Mouse (Mus musculus): Measurements from ENCODE around the gene Gramd4. TPM values are rescaled to one million over a fixed set of nuclear protein-coding genes. Genes with fewer than 3 reads are reported as not detected.

Gene Gramd4
- polyA plus RNA-seq, 1 experiment from 2014 or later: 29.1 TPM

DNA sequence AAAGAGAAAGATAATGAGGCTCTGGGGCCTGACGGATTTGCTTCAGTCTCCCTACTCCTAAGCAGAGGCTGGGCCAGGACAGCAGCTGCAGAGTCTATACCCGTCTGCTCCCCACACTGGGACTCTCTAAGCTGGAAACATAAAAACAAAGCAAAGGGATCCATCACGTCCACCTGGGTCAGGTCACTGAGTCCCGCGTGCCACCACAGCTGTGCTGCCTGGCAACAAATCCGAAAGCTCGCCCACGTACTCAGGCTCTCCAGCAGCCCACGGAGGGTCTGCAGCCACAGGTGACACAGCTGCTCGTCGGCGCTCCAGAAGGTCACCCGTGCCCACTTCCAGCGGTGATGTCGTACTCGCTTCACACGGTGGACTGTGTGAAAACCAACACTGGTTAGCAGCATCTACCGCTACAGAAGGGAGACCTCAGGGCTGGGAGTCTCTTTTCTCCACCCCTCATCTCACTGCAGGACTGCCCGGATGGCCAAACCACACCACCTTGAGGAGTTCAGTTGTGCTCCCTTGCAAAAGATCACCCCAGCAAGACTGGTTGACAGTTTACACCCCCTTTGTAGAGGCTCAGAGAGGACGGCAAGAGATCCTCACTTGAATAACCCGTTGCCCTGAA, 107.3 kb downstream of the Gramd4 start:
- Histone ChIP-seq H3K27ac (replicated peaks) (no peak overlapping the region), H3K9ac (replicated peaks) (no peak overlapping the region), H3K36me3 (peaks cover 14% of the 10 kb centered on the region), H3K9me3 (no peaks in the 10 kb centered on the region), H3K4me3 (no peak overlapping the region), H3K4me2 (replicated peaks) (no peak overlapping the region), H3K4me1 (peaks cover 16% of the 10 kb centered on the region), H3K27me3 (no peaks in the 10 kb centered on the region)
- no peak for ATAC-seq (ENCODE audit: low FRiP score, low read depth)
- WGBS: 84% methylated on average over 21 of the region's 21 CpGs

DNA sequence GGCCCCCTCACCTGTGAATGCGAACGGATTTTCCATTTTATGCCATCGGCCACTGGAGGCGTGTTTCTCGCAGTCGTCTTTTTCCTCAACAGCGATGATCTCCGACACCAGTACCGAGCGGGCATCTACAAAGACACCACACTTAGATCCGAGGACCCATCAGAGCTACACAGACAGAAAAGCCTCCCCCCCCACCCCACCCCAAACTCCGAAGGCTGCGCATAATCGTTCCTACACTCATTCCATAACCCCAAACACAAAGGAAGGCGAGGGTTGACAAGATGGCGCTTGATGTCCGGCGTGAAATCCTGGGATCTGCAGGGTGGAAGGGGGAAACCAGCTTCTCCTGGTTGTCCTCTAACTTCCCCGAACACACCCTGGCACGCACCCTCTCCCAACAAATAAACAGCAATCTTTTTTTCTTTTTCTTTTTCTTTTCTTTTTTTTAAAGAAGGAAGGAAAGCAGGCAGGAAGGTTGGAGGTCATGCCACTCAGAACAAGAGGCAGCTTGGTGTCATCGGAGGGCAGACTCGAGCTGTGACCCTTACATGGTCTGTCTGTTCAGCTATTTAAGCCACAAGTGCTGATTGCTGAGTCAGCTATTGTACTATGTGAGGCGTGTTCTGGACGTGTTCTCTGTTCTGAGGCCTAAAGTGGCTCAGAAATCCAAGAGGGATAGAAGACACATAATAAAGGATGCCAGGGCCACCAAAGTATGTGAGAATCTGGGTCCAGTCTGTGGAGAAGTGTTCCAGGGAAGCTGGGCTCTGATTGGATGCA, 108.5 kb downstream of the Gramd4 start:
- Histone ChIP-seq H3K27me3 (no peaks in the 10 kb centered on the region), H3K9me3 (no peaks in the 10 kb centered on the region), H3K4me1 (peaks cover 16% of the 10 kb centered on the region), H3K9ac (replicated peaks) (no peak overlapping the region), H3K36me3 (peaks cover 14% of the 10 kb centered on the region), H3K4me3 (no peak overlapping the region), H3K4me2 (replicated peaks) (no peak overlapping the region), H3K27ac (replicated peaks) (no peak overlapping the region)
- WGBS: 90% methylated on average over 24 of the region's 24 CpGs
- no peak for ATAC-seq (ENCODE audit: low FRiP score, low read depth)

DNA sequence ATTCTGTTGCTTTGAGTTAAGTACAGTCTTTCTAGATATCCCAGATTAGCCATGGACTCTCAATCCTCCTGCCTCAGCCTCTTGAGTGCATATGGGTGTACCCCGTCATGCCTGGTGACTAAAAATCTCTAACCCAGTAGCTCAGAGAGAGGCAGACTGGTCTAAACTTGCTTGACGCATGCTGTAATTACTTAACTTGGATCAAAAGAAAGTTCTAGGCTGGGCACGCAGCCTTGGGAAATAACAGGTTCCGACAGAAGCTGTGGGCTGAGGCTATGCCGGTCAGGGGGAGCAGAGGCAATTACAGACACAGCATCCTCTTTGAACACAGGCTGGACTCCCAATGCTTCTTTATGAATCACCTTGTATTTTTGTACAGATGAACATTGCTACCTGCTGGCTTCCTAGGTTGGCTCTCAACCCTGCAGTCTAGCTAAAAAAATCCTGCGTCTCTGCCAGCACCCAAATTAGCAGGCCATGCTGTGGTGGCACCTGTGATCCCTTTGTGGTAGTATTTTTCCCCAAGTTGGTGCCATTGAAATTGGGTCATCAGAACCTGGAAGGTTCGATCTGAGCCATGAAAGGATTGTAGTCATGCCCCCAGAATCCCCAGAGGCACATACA, 109.6 kb downstream of the Gramd4 start:
- Histone ChIP-seq H3K4me3 (no peak overlapping the region), H3K4me2 (replicated peaks) (no peak overlapping the region), H3K36me3 (peaks cover 4% of the 10 kb centered on the region), H3K27ac (replicated peaks) (no peak overlapping the region), H3K27me3 (no peaks in the 10 kb centered on the region), H3K4me1 (peaks cover 21% of the 10 kb centered on the region), H3K9ac (replicated peaks) (no peak overlapping the region), H3K9me3 (no peaks in the 10 kb centered on the region)
- WGBS: 94% methylated on average over 7 of the region's 7 CpGs
- ATAC-seq (ENCODE audit: low FRiP score, low read depth): no peak

DNA sequence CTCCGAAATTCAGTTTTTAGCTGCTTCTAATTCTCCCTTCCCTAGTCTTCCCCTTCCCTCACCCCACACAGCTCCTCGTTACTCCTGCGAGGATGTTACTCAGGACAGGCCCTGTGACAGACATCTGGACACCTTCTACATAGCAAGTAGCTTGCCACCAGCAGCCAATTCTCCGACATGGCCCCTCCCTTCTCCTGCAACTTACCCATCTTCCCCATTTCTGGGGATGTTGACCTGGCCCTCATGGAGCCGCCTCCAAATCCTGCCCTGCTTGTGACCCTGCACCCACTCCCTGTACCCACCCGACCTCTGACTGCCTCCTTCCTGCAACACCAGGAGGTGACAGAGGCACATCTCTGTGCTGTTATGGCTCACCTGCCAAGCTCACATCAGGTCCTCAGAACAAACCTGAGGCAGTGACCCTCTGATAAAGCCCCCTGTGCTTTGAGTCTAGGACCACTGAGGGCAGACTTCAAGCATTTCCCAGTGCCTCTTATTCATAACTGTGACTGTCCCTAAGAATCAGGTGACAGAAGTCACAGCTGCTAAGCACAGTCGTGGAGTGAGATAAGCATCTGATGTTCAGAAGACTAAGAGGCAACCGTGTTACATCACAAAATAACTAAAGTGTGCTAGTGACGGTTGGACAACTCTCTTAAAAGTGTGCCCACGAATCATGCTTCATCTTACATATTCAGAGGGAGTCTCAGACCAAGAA, 110.5 kb downstream of the Gramd4 start:
- Histone ChIP-seq H3K4me3 (no peak overlapping the region), H3K4me2 (replicated peaks) (no peak overlapping the region), H3K4me1 (peaks cover 23% of the 10 kb centered on the region), H3K27ac (replicated peaks) (no peak overlapping the region), H3K27me3 (no peaks in the 10 kb centered on the region), H3K9ac (replicated peaks) (no peak overlapping the region), H3K9me3 (no peaks in the 10 kb centered on the region), H3K36me3 (0 out of 2 replicates have a peak, but pooled peaks cover 3% of the 10 kb centered on the region)
- WGBS: 83% methylated on average over 10 of the region's 10 CpGs
- no peak for ATAC-seq (ENCODE audit: low FRiP score, low read depth)

DNA sequence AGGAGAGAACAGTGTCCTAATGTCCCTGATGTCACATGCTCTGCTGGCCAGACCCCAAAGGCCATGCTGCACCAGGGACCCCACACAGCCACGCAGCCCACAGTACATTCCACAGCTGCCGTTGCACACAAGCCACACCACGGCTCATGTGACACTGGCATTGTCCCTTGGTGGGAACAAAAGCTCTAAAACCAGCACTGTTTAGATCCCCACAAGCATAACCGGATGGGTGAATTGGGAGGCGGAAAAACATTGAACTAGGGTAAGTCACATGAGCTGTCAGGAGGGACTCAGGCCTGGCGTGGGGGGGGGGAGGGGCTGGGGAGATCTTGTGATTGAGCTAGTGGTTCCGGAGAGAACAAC, 111.0 kb downstream of the Gramd4 start:
- no peak overlapping the region for H3K4me3 ChIP-seq
- peaks cover 29% of the 10 kb centered on the region for H3K4me1 ChIP-seq
- H3K36me3 ChIP-seq: no peaks in the 10 kb centered on the region
- no peaks in the 10 kb centered on the region for H3K27me3 ChIP-seq
- no peak overlapping the region for H3K9ac ChIP-seq (replicated peaks)
- WGBS: 38% methylated on average over 7 of the region's 7 CpGs
- no peak overlapping the region for H3K4me2 ChIP-seq (replicated peaks)
- peak; percentile 41; the same call in 1 of the 2 replicates for ATAC-seq (ENCODE audit: low FRiP score, low read depth)
- H3K9me3 ChIP-seq: no peaks in the 10 kb centered on the region
- peak overlapping the region; percentile 15; the same call in 1 of the 2 replicates for H3K27ac ChIP-seq (replicated peaks)

DNA sequence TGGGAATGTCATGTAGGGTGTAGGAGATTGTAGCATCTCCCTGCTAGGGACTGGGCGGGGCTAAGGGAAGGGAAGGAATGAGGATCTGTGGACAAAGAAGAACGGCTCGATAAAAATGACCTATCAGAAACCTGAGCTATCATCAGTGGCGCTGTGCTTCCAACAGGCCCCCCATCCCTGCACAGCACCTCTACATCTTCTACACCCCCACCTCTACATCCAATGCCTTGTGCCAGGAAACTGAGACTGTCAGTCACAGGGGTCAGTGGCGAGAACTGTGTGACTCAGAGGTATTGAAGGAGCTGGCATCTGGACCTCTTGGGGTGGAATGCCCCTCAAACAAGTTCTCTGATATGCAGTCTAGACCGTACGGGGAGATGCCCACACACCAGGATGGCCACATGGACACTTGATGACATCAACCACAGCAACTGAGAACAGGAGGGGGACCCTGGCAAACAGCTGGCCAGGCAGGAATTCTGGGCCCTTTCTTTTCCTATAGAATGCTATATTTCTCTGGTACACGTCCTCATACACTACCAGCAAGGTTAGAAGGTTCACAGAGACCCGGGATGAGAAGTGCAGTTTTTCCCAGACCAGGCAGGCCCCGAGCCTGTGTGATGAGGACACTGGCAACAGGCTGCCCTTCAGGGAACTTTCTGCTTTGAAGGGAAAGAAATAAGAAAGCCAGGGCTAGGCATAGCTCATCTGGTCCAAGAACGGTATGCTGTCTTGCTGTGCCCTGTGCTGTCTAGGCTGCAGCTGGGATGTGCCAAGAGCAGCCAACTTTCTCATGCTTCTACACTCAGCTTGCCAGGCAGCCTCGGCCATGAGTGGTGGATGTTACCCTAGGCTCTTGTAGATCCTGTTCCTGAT, 111.7 kb downstream of the Gramd4 start:
- 90% methylated on average over 12 of the region's 12 CpGs for WGBS

DNA sequence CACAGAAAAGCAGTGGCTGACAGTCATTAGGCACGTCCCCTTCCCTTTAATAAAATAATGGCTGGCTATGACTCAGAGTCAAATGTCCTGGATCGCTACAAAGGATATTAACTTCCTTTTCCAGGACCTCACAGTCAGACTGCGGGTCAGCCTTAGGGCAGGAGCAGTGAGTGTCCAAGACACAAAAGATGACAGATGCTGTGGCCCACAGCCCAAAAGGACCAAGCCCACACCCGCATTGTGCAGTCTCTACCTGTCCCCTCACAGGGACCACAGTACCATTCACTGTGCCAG, 112.3 kb downstream of the Gramd4 start:
- Histone ChIP-seq H3K27ac (replicated peaks) (no peak overlapping the region), H3K27me3 (no peaks in the 10 kb centered on the region), H3K9ac (replicated peaks) (no peak overlapping the region), H3K4me1 (peaks cover 36% of the 10 kb centered on the region), H3K9me3 (no peaks in the 10 kb centered on the region), H3K4me2 (replicated peaks) (no peak overlapping the region), H3K36me3 (no peaks in the 10 kb centered on the region), H3K4me3 (no peak overlapping the region)
- ATAC-seq (ENCODE audit: low FRiP score, low read depth): no peak
- 85% methylated on average over 4 of the region's 4 CpGs for WGBS

More for the DNA sequence above, 111.7 kb downstream of the Gramd4 start:
- Histone ChIP-seq H3K9ac (replicated peaks) (no peak overlapping the region), H3K36me3 (no peaks in the 10 kb centered on the region), H3K27me3 (no peaks in the 10 kb centered on the region), H3K9me3 (no peaks in the 10 kb centered on the region), H3K4me2 (replicated peaks) (no peak overlapping the region), H3K4me1 (peaks cover 36% of the 10 kb centered on the region), H3K4me3 (no peak overlapping the region), H3K27ac (replicated peaks) (peak overlapping the region; percentile 15; the same call in 1 of the 2 replicates)
- ATAC-seq (ENCODE audit: low FRiP score, low read depth): peak; percentile 41; the same call in 1 of the 2 replicates

DNA sequence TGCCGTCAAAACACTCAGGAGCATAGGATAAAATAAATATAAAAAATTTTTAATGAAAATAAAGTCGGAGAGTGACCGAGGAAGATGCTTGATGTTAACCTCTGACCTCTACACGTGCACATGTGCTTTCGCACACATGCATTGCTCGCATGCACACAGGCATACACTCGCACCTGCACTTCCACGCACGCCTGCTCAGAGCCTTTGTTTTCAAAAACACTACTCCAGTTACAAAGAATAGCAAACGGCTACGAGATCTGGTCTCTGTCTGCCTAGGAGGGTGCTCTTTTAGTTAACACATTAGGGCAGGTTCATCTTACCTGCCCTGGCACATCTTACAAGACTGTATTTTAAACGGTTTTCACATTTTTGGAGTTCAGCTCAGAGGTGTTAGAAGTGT, 113.8 kb downstream of the Gramd4 start:
- H3K4me1 ChIP-seq: peaks cover 36% of the 10 kb centered on the region
- no peak overlapping the region for H3K4me3 ChIP-seq
- 87% methylated on average over 12 of the region's 12 CpGs for WGBS
- no peaks in the 10 kb centered on the region for H3K36me3 ChIP-seq
- H3K27ac ChIP-seq (replicated peaks): no peak overlapping the region
- H3K9me3 ChIP-seq: no peaks in the 10 kb centered on the region
- no peak overlapping the region for H3K4me2 ChIP-seq (replicated peaks)
- ATAC-seq (ENCODE audit: low FRiP score, low read depth): no peak
- no peaks in the 10 kb centered on the region for H3K27me3 ChIP-seq
- H3K9ac ChIP-seq (replicated peaks): no peak overlapping the region

DNA sequence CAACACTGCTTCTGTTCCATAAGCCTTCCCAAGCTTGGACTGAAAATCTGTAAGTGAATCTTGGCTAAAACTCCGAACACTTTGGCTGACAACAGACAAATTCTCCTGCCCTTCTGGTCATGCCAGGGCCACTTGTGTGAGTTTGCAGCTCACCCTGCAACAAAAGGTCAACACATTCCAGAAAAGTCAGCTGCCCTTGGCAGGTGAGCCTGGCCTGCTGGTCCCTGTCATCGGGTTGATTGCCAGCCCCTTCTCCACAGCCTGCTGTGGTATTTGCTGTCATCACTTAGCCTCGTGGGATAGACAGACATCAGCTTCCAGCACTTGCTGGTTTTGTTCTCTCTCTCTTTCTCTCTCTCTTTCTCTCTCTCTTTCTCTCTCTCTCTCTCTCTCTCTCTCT, 114.6 kb downstream of the Gramd4 start:
- Histone ChIP-seq H3K27ac (replicated peaks) (no peak overlapping the region), H3K36me3 (no peaks in the 10 kb centered on the region), H3K9ac (replicated peaks) (no peak overlapping the region), H3K9me3 (no peaks in the 10 kb centered on the region), H3K4me3 (no peak overlapping the region), H3K27me3 (no peaks in the 10 kb centered on the region), H3K4me2 (replicated peaks) (no peak overlapping the region), H3K4me1 (peaks cover 36% of the 10 kb centered on the region)
- 82% methylated on average over 3 of the region's 3 CpGs for WGBS
- no peak for ATAC-seq (ENCODE audit: low FRiP score, low read depth)

DNA sequence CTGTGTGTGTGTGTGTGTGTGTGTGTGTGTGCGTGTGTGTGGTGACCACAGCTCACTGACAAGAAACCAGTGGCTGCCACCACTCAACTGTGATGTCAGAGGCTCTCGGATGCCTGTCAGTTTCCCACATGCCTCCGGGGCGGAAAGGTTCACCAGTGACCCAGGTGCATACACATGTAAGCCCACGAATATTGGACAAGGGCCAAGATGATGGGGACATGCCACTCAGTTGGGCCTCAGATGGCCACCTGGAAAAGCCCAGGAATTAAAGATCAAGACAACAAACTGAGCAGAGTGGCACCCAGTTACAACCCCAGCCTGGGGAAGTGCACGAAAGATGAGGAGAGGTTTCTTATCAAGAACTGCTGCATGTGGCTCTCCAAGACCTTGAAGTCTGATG, 115.0 kb downstream of the Gramd4 start:
- Histone ChIP-seq H3K4me1 (peaks cover 36% of the 10 kb centered on the region), H3K4me2 (replicated peaks) (no peak overlapping the region), H3K27ac (replicated peaks) (no peak overlapping the region), H3K9ac (replicated peaks) (no peak overlapping the region), H3K4me3 (no peak overlapping the region), H3K36me3 (no peaks in the 10 kb centered on the region), H3K27me3 (no peaks in the 10 kb centered on the region), H3K9me3 (no peaks in the 10 kb centered on the region)
- WGBS: 87% methylated on average over 6 of the region's 6 CpGs
- ATAC-seq (ENCODE audit: low FRiP score, low read depth): no peak

DNA sequence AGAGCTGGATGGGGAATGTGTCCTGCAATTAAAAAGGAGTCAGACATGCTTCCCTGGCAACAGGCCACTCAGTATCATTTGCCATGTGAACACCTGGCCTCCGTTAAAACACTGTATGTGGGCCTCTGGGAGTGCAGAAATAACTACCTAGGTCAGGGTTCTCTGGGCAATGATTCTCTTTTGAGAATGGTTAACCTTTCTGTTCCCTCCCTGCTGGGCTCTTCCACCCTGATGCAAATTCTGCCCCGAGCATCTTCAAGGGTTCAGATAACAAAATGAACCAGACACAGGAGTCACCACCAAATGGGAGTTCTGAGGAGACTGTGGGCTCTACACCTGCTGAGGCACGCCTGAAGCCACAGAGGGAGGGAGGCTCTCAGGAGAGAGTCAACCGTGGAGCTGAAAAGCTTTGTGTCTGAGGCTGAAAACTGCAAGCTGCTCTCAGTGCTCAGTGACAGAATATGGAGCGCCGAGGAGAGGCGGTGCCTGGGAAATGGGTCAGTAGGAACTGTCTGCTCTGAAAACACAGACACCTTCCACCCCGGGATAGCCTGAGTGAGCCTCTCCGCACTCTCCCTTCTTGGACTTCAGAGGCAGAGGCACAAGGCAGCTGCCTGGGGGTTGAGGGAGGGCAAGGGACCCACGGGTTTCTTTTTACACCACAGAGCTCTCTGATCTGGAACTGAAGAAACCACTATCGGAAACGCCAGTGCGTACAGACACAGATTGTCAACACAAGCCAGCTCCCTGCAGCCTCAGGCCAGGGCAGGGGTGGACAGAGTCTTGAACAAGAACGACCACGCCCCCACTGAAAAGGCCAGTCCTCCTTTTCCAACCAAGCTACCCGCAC, 115.9 kb downstream of the Gramd4 start:
- no peak overlapping the region for H3K27ac ChIP-seq (replicated peaks)
- no peaks in the 10 kb centered on the region for H3K9me3 ChIP-seq
- no peak overlapping the region for H3K9ac ChIP-seq (replicated peaks)
- no peak for ATAC-seq (ENCODE audit: low FRiP score, low read depth)
- H3K27me3 ChIP-seq: no peaks in the 10 kb centered on the region
- peaks cover 33% of the 10 kb centered on the region for H3K4me1 ChIP-seq
- WGBS: 44% methylated on average over 16 of the region's 16 CpGs
- no peak overlapping the region for H3K4me3 ChIP-seq
- H3K36me3 ChIP-seq: no peaks in the 10 kb centered on the region
- H3K4me2 ChIP-seq (replicated peaks): no peak overlapping the region

All from midbrain, embryonic 12.5 days (tissue).